Mouse (Mus musculus): ENCODE results near the gene Ubl7. TPM values are rescaled to one million over a fixed set of nuclear protein-coding genes. Genes with fewer than 3 reads are reported as not detected.
"Not testable (repeated sequence)": the region's sequence is repeated elsewhere in the genome, so short reads cannot be mapped to it uniquely, and the experiment has no call there.

Gene Ubl7
- polyA plus RNA-seq (2017; shearing (Covaris generic)) = 100 to 1,000 TPM; 119 to 137 TPM

DNA sequence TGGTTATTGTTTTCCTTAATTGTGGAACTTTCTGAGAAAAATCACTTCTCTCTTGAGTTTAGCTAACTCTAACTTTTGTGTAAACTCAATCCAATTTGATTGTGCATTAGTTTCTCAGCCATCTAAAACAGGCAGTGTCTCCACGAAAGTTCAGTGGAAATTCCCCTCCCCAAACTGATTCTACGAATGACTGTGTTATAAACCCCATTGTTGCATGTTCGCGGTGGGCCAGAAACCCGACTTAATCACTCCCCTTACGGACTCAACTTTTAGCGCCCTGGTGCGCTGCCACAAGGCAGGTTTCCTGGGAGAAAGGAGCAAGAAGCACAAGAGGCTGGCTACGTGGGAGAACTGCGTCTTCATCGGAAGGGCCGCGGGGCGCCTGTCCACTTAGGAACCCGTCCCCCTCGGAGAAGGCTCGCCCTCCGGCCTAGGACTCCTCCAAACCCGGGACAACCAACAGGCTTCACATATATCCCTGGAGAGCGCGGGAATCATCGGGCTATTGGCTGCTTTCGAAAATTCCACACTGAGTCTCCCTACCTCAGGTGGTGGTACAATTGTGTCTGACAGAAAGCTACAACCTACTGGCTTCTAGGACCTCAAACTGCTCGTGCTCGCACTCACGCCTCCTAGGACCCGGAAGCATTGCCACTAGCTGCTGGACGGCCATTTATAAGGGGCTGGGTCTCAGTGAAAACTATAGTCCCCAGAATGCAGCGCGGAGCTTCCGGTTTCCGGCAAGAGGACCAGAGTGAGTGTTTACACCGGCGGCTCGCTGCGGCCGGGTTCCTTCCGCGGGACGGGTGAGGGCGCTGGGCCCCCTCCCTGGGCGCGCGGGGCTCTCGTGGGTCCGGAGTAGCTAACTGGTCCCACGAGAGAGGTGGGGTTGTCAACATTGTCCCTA lies at the start of gene Ubl7:
TSS of gene Ubl7 (plus strand) at position 726 of the 907 bp plus-strand sequence.
- peak; percentile 99 for ATAC-seq

- peak; percentile 51 for ATAC-seq
These were observed 48.8 kb upstream of the Ubl7 start for GRCm38 (mm10) chr9:57861951-57862471.

DNA sequence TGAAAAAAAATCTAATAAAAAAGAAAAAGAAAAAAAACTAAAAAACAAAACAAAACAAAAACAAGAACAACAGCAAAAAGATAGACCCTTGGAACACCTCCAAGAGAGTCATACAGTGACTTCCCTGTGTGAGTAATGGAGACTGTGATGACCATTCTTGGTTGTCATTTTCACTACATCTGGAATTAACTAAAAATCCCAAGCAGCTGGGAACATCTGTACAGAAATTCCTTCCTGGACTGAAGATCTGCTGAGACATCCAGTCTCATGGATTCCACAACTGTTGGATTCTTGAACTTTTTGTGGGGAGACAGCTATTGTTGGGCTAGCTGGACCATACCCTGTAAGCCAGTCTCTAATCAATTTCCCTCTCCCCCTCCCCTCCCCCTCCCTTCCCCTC lies 46.4 kb upstream of the Ubl7 start:
- ATAC-seq = no peak

GRCm38 (mm10) chr9:57866530-57866929 lies 44.2 kb upstream of the Ubl7 start:
- peak; percentile 79 for ATAC-seq

DNA sequence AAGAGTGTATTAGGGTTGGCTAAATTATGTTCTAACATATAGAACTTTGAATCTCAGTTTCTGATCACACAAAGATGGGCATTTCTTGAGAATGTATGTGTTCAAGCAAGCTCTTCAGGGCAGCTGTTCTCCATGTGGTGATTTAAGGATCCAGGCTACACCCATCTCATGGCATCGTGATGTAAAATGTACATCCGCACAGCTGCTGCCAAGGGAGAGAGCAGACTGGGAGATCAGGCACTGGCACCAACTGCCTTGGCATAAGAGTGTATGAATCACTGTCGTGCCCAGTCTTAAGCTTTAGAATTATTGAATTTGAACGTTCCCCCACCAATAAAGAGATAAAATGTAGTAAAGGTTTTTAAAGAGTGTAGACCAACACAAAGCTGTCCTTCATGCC lies 43.5 kb upstream of the Ubl7 start:
- no peak for ATAC-seq

DNA sequence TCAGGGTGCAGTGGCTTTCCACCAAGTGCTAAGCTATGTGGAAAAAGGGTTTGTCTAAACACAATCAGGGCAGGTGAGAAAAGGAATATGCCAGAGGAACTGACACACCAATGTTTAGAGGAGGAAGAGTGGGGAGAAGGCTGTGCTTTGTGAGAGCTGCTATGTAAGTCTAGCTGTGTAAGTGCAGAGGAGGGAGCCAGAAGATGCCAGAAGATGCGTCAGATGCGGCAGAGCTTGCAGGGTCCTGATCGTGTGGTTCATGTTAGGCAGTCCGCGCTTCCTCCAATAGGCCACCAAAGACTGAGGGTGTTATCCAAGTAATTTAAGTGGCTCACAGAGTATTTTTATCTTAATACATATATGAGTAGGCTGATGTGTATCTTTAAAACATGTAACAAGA lies 42.9 kb upstream of the Ubl7 start:
- no peak for ATAC-seq

- no peak for ATAC-seq
These were observed 42.0 kb upstream of the Ubl7 start for GRCm38 (mm10) chr9:57868767-57869166.

DNA sequence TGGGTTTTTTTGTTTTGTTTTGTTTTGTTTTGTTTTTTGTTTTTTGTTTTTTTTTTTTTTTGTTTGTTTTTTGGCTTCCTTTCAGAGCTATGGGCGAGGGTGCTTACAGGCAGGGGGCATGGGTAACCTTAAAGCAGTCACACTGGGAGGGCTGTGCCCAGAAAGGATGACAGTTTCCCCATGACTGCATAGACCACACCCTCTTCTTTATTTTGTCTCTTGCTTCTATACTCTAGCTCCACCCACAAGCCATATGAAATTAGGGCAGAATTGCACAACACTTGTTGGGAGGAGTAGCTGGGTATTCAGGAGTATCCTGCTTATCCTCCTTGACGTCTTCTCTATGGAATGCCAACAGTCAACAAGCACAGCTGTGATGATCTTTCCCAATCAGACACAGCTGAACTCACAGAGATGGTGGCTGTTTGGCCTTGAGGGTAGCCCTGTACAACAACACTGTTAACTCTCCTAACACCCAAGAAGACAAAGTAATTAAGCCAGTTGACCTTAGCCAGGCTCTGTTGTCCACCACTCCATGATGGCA lies 40.4 kb upstream of the Ubl7 start:
- ATAC-seq = no peak

DNA sequence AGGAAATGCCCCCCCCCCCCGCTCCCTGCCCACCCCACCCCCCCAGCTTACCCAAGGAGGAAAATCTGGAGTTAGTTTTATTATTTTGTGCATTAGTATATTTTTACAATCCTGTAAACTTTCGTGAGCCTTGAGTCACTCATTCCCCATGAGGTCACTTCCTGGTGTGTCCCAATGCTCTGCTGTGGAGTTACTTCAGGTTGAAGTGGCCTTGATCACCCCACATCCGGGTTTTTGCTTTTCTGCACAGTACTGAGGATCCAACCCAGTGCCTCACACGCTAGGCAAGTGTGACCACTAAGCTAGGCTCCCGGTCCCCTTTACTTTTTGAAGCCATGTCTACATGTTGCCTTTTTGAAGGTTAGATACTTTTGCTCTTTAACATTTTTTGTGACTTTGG lies 36.6 kb upstream of the Ubl7 start:
- no peak for ATAC-seq

DNA sequence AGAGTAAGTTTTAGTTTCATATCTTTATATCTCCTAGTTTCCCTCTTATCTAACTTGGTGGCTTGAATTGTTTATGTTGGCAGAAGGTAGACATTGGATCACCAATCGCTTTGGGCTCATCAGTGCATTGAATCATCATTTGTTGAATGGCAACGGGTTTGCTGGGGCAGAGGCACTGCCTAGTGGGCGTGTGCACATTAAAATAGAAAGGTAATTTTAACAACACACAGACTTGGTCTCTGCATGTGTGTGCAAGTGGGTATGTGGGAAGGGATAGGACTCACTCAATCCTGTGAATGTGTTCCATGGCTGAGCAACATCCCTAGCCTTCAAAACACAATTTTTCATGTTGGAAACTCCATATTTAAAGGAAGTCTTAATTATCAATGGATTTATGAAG lies 35.8 kb upstream of the Ubl7 start:
- no peak for ATAC-seq

- no peak for ATAC-seq
These were observed 31.6 kb upstream of the Ubl7 start for GRCm38 (mm10) chr9:57879213-57879612.

DNA sequence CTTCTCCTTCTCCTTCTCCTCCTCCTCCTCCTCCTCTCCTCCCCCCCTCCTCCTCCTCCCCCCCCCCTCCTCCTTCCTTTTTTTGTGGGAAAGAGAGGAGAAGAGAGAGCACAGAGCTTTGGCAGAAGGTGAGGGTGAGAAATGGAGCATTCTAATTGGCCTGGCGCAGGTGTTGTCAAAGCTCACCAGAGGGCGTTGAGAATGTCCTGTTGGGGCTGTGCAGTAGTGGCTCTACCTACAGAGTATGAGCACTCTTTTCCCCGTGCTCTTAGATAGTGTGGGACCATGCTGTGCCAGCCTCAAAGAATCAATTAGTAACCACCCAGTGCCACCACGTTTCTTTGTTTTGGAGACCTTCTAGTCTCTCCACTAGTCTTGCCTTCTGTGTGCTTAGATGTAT lies 30.5 kb upstream of the Ubl7 start:
- ATAC-seq = no peak

DNA sequence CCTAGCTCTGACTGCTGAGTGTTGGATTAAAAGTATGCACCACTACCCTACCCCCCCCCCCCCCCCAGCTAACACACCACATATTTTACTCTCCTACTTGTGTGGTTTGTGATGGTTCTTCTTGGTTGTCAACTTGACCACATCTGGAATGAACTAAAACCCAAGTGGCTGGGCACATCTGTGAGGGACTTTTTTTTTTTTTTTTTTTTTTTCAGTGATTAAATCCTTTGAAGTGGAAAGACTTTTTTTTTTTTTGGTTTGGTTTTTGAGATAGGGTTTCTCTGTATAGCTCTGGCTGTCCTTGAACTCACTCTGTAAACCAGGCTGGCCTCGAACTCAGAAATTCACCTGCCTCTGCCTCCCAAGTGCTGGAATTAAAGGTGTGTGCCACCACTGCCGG lies 29.0 kb upstream of the Ubl7 start:
- ATAC-seq = not testable (repeated sequence)

- no peak for ATAC-seq
These were observed 27.4 kb upstream of the Ubl7 start for GRCm38 (mm10) chr9:57883413-57883812.

DNA sequence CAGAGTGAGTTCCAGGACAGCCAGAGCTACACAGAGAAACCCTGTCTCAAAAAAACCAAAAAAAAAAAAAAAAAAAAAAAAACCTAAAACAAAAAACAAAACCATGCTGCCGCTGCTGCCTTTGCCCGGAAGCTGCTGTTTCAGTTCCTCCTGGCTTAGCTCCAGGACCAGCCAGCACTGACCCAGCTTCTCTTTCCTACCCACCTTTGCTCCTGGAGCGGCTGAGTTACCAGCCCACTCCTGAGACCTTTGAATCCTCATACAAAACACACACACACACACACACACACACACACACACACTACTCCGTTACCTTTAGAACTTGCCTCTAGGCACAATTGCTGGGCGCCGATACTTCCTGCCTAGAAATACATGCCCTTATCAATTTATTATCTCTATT lies 22.7 kb upstream of the Ubl7 start:
- no peak for ATAC-seq

DNA sequence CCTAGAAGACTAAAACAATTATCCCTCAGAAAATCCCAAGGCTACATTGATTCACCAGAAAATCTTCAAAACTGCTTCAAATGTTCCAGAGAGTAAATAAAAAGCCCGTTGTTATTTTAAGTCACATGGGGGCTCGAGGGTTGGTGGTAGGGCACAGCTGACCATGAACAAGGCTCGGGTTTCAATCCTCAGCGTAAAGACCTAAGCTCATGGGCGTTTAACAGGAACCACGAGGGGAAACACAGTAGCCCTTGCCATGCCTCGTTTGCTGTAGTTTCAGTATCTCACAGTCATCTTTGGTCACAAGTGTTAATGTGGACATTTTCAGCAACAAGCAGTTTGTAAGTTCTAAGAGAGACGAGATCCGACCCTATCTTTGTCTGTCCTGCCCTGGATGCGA lies 10.3 kb upstream of the Ubl7 start:
- ATAC-seq = no peak

GRCm38 (mm10) chr9:57901197-57901596 lies 9.6 kb upstream of the Ubl7 start:
- no peak for ATAC-seq

- ATAC-seq = no peak
These were observed 9.2 kb upstream of the Ubl7 start for GRCm38 (mm10) chr9:57901601-57902000.

- no peak for ATAC-seq
These were observed 8.6 kb upstream of the Ubl7 start for GRCm38 (mm10) chr9:57902132-57902531.

GRCm38 (mm10) chr9:57903589-57904249 lies 7.1 kb upstream of the Ubl7 start:
- ATAC-seq = no peak

DNA sequence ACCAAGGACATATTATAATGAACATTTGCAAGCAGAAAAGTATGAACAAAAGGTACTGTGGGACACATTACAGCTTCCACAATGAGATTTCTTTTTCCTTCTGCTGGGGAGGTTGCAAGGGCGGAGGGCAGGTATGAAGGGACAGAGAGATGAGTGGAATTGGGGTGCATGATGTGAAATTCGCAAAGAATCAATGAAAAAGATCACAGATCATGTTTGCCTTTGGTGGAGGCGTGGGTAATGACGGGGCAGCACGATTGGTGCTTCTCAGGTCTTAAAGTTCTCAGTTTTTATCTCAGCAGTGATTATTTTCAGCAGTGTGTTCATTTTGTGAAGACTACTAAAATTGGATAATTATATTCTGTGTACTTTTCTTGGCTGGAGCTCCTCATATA lies 6.5 kb upstream of the Ubl7 start:
- ATAC-seq = no peak

- no peak for ATAC-seq
These were observed 3.6 kb upstream of the Ubl7 start for GRCm38 (mm10) chr9:57907206-57907605.

DNA sequence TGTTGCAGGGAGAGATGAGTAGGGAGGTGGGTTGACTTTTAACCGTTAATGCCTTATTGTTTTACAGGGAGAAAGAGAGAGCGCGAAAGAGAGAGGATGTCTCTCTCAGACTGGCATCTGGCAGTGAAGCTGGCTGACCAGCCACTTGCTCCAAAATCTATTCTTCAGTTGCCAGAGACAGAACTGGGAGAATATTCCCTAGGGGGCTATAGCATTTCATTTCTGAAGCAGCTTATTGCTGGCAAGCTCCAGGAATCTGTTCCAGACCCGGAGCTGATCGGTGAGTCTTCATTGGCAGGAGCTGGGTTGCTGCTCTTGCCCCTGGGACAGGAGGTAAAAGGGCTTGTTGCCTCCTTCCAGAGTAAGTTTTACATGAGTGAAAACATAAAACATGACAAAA lies 1.8 kb downstream of the Ubl7 start:
- ATAC-seq = no peak

Data from activated CD4-positive, CD25-positive, alpha-beta regulatory T cell, adult 4 months (primary cell).